Mouse (Mus musculus) embryonic facial prominence, embryonic 11.5 days (tissue): Measurements from ENCODE around the gene Uvrag. TPM values are rescaled to one million over a fixed set of nuclear protein-coding genes. Genes with fewer than 3 reads are reported as not detected.
"Not testable (repeated sequence)": the region's sequence is repeated elsewhere in the genome, so short reads cannot be mapped to it uniquely, and the experiment has no call there.

ENCODE experiments used
- ATAC-seq: fragments of 200-750 bp; cut with Nextera tagmentation; replicated peaks from 2 replicates; pipeline ENCODE4 v1.8.0; 2017; ENCODE audit warnings: low read depth; ENCODE audit not compliant: insufficient number of reproducible peaks, low FRiP score, low TSS enrichment
- DNase-seq: peaks from one replicate; pipeline ENCODE4 v3.0.0-alpha.2; 2015; ENCODE audit warnings: low spot score
- H3K27ac ChIP-seq: fragments of 300-500 bp; sonication (generic); replicated peaks from 2 replicates; pipeline ENCODE4 v1.5.1; 2014; ENCODE audit warnings: mild to moderate bottlenecking, low read depth, low read length, control low read depth
- H3K27me3 ChIP-seq: fragments of 300-500 bp; sonication (generic); 2 replicates; pipeline ENCODE4 v1.6.1; 2014; ENCODE audit warnings: mild to moderate bottlenecking, low read length, moderate library complexity, mixed read lengths; ENCODE audit not compliant: control insufficient read depth, insufficient read depth
- H3K36me3 ChIP-seq: fragments of 300-500 bp; sonication (generic); replicated peaks from 2 replicates; pipeline ENCODE4 v1.6.1; 2014; ENCODE audit warnings: low read depth, mild to moderate bottlenecking, low read length, moderate library complexity, mixed read lengths; ENCODE audit not compliant: control insufficient read depth, insufficient read depth
- H3K4me1 ChIP-seq: fragments of 300-500 bp; sonication (generic); 2 replicates; pipeline ENCODE4 v1.6.1; 2014; ENCODE audit warnings: low read length, mixed read lengths; ENCODE audit not compliant: control insufficient read depth, insufficient read depth
- H3K4me2 ChIP-seq: fragments of 300-500 bp; sonication (generic); 2 replicates; pipeline ENCODE4 v1.6.1; 2014; ENCODE audit warnings: low read depth, mild to moderate bottlenecking, control low read depth, low read length, moderate library complexity
- H3K4me3 ChIP-seq: fragments of 300-500 bp; sonication (generic); 2 replicates; pipeline ENCODE4 v1.5.1; 2014; ENCODE audit warnings: low read depth, low read length, control low read depth
- H3K9ac ChIP-seq: fragments of 300-500 bp; sonication (generic); replicated peaks from 2 replicates; pipeline ENCODE4 v1.6.1; 2014; ENCODE audit warnings: mild to moderate bottlenecking, control low read depth, low read length
- H3K9me3 ChIP-seq: fragments of 300-500 bp; sonication (generic); replicated peaks from 2 replicates; pipeline ENCODE4 v1.6.1; 2016; ENCODE audit warnings: mild to moderate bottlenecking, low read length, inconsistent platforms, mixed read lengths; ENCODE audit not compliant: control insufficient read depth
- WGBS: fragments of 180-500 bp; shearing (Covaris S2); extraction: QIAGEN DNeasy Blood & Tissue Kit; methylation state at CpG from one replicate; pipeline ENCODE4 v1.1.7; 2014; 5-methylcytosine and 5-hydroxymethylcytosine counted together
- polyA plus RNA-seq: library from polyadenylated mRNA; unstranded; fragments of >200 nt; fragmentation: Nextera tagmentation; extraction: Ambion mirVana; gene quantifications from 2 replicates; pipeline ENCODE4 v1.2.1, GENCODE M21; 2014

Uvrag gene
- polyA plus RNA-seq, 1 experiment from 2014 or later, result 15.5 TPM

DNA sequence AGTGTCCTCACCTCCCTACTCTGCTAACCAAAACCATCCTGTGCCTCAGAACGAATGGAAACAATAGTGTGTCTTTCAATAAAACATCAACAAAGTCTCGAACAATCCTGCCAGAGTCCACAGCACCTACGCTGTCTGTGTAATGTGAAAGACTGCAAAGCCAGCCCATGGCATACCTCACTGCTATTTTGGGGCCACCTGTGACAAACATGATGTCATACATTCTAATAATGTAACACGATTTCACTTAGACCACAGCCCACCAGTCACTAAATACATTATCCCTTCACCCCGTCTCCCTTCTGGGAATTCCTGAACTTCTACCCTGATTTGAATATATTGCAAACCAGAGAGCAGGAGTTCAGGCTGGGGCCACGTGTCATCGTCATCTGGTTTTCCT is 173.3 kb downstream of the Uvrag start:
- DNase-seq, result no peak
- Histone ChIP-seq H3K9ac (no peak overlapping the region), H3K36me3 (no peaks in the 10 kb centered on the region), H3K4me2 (no peak overlapping the region), H3K9me3 (no peaks in the 10 kb centered on the region), H3K27me3 (no peaks in the 10 kb centered on the region), H3K27ac (no peak overlapping the region), H3K4me1 (no peaks in the 10 kb centered on the region), H3K4me3 (no peak overlapping the region)
- ATAC-seq, result no peak
- WGBS, result 38% methylated on average over 7 of the region's 7 CpGs

DNA sequence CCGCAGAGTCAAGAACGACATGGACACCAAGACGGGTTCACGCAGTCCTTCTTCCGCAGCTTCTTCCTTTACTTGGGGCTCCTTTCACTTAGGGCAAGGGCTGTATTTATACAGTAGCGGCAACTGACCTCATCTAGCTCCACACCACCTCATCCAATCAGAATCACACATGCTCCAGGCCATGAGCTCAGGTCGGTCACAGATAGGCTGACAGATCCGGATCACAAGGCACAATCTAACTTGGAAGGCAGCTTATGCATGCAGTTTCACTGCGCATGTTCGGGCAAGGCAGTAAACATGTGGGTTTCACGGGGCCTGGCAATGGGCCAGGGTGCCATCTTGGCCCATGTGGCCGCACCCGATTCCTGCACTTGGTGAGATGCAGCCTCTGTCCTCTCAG is 177.4 kb downstream of the Uvrag start:
- H3K36me3 ChIP-seq, H3K9ac ChIP-seq: not testable (repeated sequence)
- 91% methylated on average over 13 of the region's 13 CpGs for WGBS

DNA sequence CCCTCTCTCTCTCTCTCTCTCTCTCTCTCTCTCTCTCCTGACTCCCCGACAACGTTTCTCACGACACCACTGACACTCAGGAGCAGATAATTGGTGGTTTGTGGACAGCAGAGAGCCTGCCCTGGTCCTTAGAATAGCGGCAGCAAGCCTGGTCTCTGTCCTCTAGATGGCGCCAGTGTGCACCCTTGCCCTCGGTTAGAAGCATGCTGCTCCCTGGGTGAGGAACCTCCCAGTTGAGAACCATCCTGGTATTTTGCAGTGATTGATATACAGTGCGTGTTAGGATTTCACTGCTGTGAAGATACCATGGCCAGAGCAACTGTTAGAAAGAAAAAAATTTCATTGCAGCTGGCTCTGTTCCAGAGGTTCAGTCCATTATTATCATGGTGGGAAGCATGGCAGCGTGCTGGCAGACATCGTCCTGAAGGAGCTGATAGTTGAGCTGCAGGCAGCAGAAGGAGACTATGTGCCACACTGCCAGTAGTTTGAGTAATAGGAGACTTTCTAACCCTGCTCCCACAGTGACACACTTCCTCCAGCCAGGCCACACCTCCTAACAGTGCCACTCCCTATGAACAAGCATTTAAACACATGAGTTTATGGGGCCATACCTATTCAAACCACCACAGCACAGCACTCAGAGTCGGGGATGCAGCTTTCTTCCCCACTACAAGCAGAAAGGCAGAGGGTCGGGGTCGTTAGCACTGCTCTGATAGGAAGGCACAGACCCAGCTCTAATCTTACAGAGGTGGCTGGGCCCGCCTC is 178.2 kb downstream of the Uvrag start:
- ATAC-seq, result peak; percentile 29; the same call in 1 of the 2 replicates
- no peaks in the 10 kb centered on the region; the same call in 1 of the 2 replicates for H3K4me1 ChIP-seq
- H3K27ac ChIP-seq, result no peak overlapping the region
- DNase-seq, result peak; percentile 85
- H3K4me2 ChIP-seq, result no peak overlapping the region
- no peaks in the 10 kb centered on the region for H3K36me3 ChIP-seq
- 47% methylated on average over 12 of the region's 13 CpGs for WGBS
- no peaks in the 10 kb centered on the region for H3K27me3 ChIP-seq
- H3K9ac ChIP-seq, result no peak overlapping the region
- H3K9me3 ChIP-seq, result no peaks in the 10 kb centered on the region
- H3K4me3 ChIP-seq, result no peak overlapping the region

More for the DNA sequence above, 177.4 kb downstream of the Uvrag start:
- H3K27ac ChIP-seq, H3K9me3 ChIP-seq, H3K27me3 ChIP-seq, H3K4me3 ChIP-seq, H3K4me2 ChIP-seq, ATAC-seq, DNase-seq, H3K4me1 ChIP-seq: not testable (repeated sequence)

DNA sequence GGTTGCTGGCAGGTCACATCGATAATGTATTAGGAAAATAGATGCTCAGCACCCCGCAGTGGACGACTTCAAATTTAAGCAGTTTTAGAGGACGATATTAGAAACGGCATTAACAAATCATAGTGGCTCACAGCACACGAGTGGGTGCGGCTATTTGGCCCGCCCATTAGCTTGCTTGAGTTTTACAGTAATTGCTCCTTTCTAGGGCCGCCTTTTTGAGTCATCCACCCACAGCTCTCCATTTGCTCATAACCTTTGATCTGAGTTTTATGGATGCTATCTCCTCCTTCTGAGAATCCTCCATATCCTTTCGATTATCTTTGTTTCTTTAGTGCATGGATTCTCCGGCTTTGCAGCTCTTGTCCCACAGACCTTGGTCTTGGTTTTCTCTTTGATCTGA is 178.9 kb downstream of the Uvrag start:
- H3K9ac ChIP-seq, result no peak overlapping the region
- H3K27me3 ChIP-seq, result no peaks in the 10 kb centered on the region
- no peaks in the 10 kb centered on the region; the same call in 1 of the 2 replicates for H3K4me1 ChIP-seq
- no peak overlapping the region for H3K4me2 ChIP-seq
- DNase-seq, result no peak
- no peaks in the 10 kb centered on the region for H3K36me3 ChIP-seq
- no peaks in the 10 kb centered on the region for H3K9me3 ChIP-seq
- WGBS, result 88% methylated on average over 11 of the region's 11 CpGs
- H3K27ac ChIP-seq, result no peak overlapping the region
- ATAC-seq, result no peak
- no peak overlapping the region for H3K4me3 ChIP-seq

DNA sequence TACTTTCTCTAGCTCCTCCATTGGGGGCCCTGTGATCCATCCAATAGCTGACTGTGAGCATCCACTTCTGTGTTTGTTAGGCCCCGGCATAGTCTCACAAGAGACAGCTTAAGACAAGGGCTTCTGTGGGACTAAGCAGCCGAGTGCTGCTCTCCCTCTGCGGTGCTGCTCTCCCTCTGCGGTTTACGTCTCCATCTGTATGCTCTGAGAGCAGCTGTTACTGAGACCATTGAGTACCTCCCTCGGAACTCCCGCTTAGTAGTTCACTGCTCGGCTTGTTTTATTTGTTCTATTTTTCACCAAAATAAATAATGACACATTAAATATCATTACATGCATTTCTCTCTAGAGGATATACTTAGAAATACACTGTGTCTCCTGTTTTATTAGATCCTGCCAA is 180.7 kb downstream of the Uvrag start:
- 88% methylated on average over 8 of the region's 8 CpGs for WGBS
- no peak for ATAC-seq
- no peaks in the 10 kb centered on the region for H3K27me3 ChIP-seq
- no peaks in the 10 kb centered on the region for H3K36me3 ChIP-seq
- H3K27ac ChIP-seq, result no peak overlapping the region
- no peak for DNase-seq
- H3K4me1 ChIP-seq, result no peaks in the 10 kb centered on the region; the same call in 1 of the 2 replicates
- no peaks in the 10 kb centered on the region for H3K9me3 ChIP-seq
- H3K9ac ChIP-seq, result no peak overlapping the region
- no peak overlapping the region for H3K4me2 ChIP-seq
- no peak overlapping the region for H3K4me3 ChIP-seq

DNA sequence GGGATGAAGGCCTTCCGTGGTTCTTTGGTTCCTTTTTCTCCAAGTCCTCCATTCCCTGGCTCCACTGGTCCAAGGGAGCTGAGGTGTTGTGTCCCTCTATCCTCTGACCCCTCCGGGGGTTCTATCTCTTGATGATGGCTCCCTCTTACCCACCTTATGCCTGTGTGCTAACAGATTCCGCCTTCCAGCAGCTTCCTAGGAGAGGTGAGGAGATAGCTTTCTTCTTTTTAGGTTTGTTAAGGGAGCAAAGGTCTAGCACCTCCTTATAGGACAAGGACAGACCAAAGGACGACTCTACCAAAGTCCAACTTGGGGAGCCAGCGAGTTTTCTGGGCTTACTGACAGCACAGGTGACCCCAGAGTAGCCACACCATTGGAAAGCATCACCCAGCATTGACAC is 181.7 kb downstream of the Uvrag start:
- ATAC-seq (no peak), DNase-seq (no peak)
- Histone ChIP-seq H3K4me3 (no peak overlapping the region), H3K4me1 (no peaks in the 10 kb centered on the region; the same call in none of the 2 replicates), H3K4me2 (no peak overlapping the region), H3K9ac (no peak overlapping the region), H3K9me3 (no peaks in the 10 kb centered on the region), H3K27ac (no peak overlapping the region), H3K36me3 (no peaks in the 10 kb centered on the region), H3K27me3 (no peaks in the 10 kb centered on the region)
- 83% methylated on average over 5 of the region's 5 CpGs for WGBS

DNA sequence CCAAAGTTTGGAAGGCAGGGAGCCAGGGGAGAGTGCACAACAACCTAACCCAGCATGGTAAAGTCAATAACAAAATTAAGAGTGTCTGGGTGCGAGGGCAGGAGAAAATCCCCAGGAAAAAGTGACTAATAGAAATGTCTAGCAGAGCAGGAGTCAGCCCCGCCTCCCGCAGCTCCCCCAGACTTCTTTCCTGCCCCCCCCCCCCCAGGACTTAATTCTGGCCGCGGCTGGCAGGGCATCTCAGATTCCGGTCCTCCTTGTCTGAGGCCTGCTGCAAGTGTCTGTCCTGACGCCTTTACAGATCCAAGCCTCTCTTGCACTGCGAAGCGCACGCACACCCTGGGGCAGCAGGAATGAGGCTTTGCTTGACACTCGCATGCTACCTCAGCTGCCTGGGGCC is 182.8 kb downstream of the Uvrag start:
- Histone ChIP-seq H3K9me3 (no peaks in the 10 kb centered on the region), H3K4me1 (no peaks in the 10 kb centered on the region; the same call in none of the 2 replicates), H3K27ac (peak overlapping the region; percentile 56; the same call in 1 of the 2 replicates), H3K27me3 (no peaks in the 10 kb centered on the region), H3K4me2 (no peak overlapping the region), H3K4me3 (no peak overlapping the region), H3K9ac (no peak overlapping the region), H3K36me3 (no peaks in the 10 kb centered on the region)
- WGBS, result 11% methylated on average over 11 of the region's 11 CpGs
- DNase-seq (peak; percentile 42), ATAC-seq (no peak; the same call in 1 of the 2 replicates)

DNA sequence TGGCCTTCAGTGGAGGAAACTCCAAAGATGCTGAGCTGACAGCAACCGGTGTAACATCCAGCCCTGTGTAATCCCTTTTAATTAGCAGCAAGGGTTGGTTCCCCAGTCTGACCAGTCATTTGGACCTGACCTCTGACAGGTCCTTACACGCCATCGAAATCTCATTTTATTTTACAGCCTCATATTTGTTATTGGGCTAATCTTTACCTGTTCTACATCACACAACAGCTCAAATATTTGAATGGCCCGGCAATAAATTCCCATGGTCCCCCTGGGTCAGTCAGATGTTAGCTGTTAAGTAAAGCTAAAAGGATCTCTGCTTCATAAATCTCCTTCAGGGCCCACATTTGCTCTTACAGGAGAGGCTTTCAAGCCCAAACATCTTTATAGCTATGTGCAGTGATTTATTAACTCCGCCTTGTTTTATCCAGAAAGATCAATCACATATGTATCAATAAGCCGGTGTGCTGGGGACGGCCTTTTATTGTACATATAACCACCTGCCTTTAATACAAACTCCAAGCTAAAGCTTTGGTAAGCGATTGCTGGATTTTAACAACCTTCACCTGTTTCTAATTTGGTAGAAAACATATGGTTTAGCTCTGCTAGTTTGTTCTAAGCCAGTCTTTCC is 183.7 kb downstream of the Uvrag start:
- Histone ChIP-seq H3K9ac (no peak overlapping the region), H3K4me3 (no peak overlapping the region), H3K27ac (no peak overlapping the region), H3K4me1 (no peaks in the 10 kb centered on the region; the same call in none of the 2 replicates), H3K9me3 (no peaks in the 10 kb centered on the region), H3K4me2 (no peak overlapping the region), H3K27me3 (no peaks in the 10 kb centered on the region), H3K36me3 (no peaks in the 10 kb centered on the region)
- DNase-seq, result peak; percentile 89
- WGBS, result 39% methylated on average over 8 of the region's 8 CpGs
- ATAC-seq, result 0 out of 2 replicates have a peak, but pooled peaks have one; percentile 22
